Mouse (Mus musculus) heart, embryonic 15.5 days (tissue): ENCODE results near the gene Hectd1. TPM values are rescaled to one million over a fixed set of nuclear protein-coding genes. Genes with fewer than 3 reads are reported as not detected.
A peak's percentile ranks its signal among the peaks of the same experiment; 100 is the strongest.

Source experiments
- ATAC-seq: fragments of 200-750 bp; cut with Nextera tagmentation; replicated peaks from 2 replicates; pipeline ENCODE4 v1.8.0; 2017; ENCODE audit warnings: low read depth, moderate TSS enrichment; ENCODE audit not compliant: insufficient number of reproducible peaks, insufficient read depth, low FRiP score
- H3K27ac ChIP-seq: fragments of 300-500 bp; sonication (generic); 2 replicates; pipeline ENCODE4 v1.5.1; 2015; ENCODE audit warnings: mild to moderate bottlenecking, inconsistent platforms
- H3K27me3 ChIP-seq: fragments of 300-500 bp; sonication (generic); 2 replicates; pipeline ENCODE4 v1.6.1; 2015; ENCODE audit warnings: inconsistent platforms
- H3K36me3 ChIP-seq: fragments of 300-500 bp; sonication (generic); 2 replicates; pipeline ENCODE4 v1.6.1; 2015; ENCODE audit warnings: mild to moderate bottlenecking, inconsistent platforms
- H3K4me1 ChIP-seq: fragments of 300-500 bp; sonication (generic); replicated peaks from 2 replicates; pipeline ENCODE4 v1.6.1; 2015; ENCODE audit warnings: inconsistent platforms
- H3K4me2 ChIP-seq: fragments of 300-500 bp; sonication (generic); 2 replicates; pipeline ENCODE4 v1.6.1; 2015; ENCODE audit warnings: inconsistent platforms, mild to moderate bottlenecking, moderate library complexity
- H3K4me3 ChIP-seq: fragments of 300-500 bp; sonication (generic); 2 replicates; pipeline ENCODE4 v1.5.1; 2015; ENCODE audit warnings: mild to moderate bottlenecking, inconsistent platforms
- H3K9ac ChIP-seq: fragments of 300-500 bp; sonication (generic); 2 replicates; pipeline ENCODE4 v1.6.1; 2015; ENCODE audit warnings: mild to moderate bottlenecking, inconsistent platforms
- H3K9me3 ChIP-seq: fragments of 300-500 bp; sonication (generic); replicated peaks from 2 replicates; pipeline ENCODE4 v1.6.1; 2016; ENCODE audit warnings: inconsistent platforms
- WGBS: fragments of 180-500 bp; shearing (Covaris S2); methylation state at CpG from one replicate; pipeline ENCODE4 v1.1.7; 2015; ENCODE audit warnings: mixed read lengths; 5-methylcytosine and 5-hydroxymethylcytosine counted together
- polyA plus RNA-seq: library from polyadenylated mRNA; unstranded; fragments of >200 nt; fragmentation: Nextera tagmentation; extraction: Ambion mirVana; gene quantifications from 2 replicates; pipeline ENCODE4 v1.2.1, GENCODE M21; 2015

Gene Hectd1
- polyA plus RNA-seq, 1 experiment from 2014 or later = 30.8 TPM

GRCm38 (mm10) chr12:51756599-51756961, 72.8 kb downstream of the Hectd1 start:
- no peak for ATAC-seq
- Histone ChIP-seq H3K4me2 (no peak overlapping the region), H3K9me3 (no peaks in the 10 kb centered on the region), H3K27me3 (no peaks in the 10 kb centered on the region), H3K4me1 (no peaks in the 10 kb centered on the region), H3K4me3 (no peak overlapping the region), H3K9ac (no peak overlapping the region), H3K36me3 (peaks cover 74% of the 10 kb centered on the region), H3K27ac (no peak overlapping the region)

- Histone ChIP-seq H3K36me3 (peaks cover 75% of the 10 kb centered on the region), H3K4me2 (no peak overlapping the region), H3K27me3 (no peaks in the 10 kb centered on the region), H3K9ac (no peak overlapping the region), H3K27ac (no peak overlapping the region), H3K4me1 (no peaks in the 10 kb centered on the region), H3K9me3 (no peaks in the 10 kb centered on the region), H3K4me3 (no peak overlapping the region)
- no peak for ATAC-seq
- 93% methylated on average over 12 of the region's 12 CpGs for WGBS
These were observed 73.3 kb downstream of the Hectd1 start for GRCm38 (mm10) chr12:51755938-51756598.

GRCm38 (mm10) chr12:51747348-51747747, 82.0 kb downstream of the Hectd1 start:
- Histone ChIP-seq H3K9me3 (no peaks in the 10 kb centered on the region), H3K4me3 (no peak overlapping the region), H3K4me2 (no peak overlapping the region), H3K4me1 (no peaks in the 10 kb centered on the region), H3K9ac (no peak overlapping the region), H3K27me3 (no peaks in the 10 kb centered on the region), H3K27ac (no peak overlapping the region), H3K36me3 (peaks cover 81% of the 10 kb centered on the region)
- ATAC-seq = no peak
- 84% methylated on average over 2 of the region's 2 CpGs for WGBS

GRCm38 (mm10) chr12:51744957-51745356, 84.4 kb downstream of the Hectd1 start:
- H3K27ac ChIP-seq = no peak overlapping the region
- no peak overlapping the region for H3K4me2 ChIP-seq
- H3K36me3 ChIP-seq = peaks cover 72% of the 10 kb centered on the region
- ATAC-seq = no peak
- no peaks in the 10 kb centered on the region for H3K9me3 ChIP-seq
- no peaks in the 10 kb centered on the region for H3K27me3 ChIP-seq
- H3K4me1 ChIP-seq = no peaks in the 10 kb centered on the region
- 57% methylated on average over 6 of the region's 6 CpGs for WGBS
- H3K9ac ChIP-seq = no peak overlapping the region
- no peak overlapping the region for H3K4me3 ChIP-seq

GRCm38 (mm10) chr12:51741690-51742089, 87.6 kb downstream of the Hectd1 start:
- Histone ChIP-seq H3K4me2 (no peak overlapping the region), H3K4me3 (no peak overlapping the region), H3K9me3 (no peaks in the 10 kb centered on the region), H3K36me3 (peaks cover 46% of the 10 kb centered on the region), H3K9ac (no peak overlapping the region), H3K4me1 (peaks cover 8% of the 10 kb centered on the region), H3K27ac (no peak overlapping the region), H3K27me3 (no peaks in the 10 kb centered on the region)
- no peak for ATAC-seq
- 83% methylated on average over 6 of the region's 6 CpGs for WGBS

GRCm38 (mm10) chr12:51736807-51737206, 92.5 kb downstream of the Hectd1 start:
- H3K9ac ChIP-seq = no peak overlapping the region
- no peak overlapping the region for H3K4me3 ChIP-seq
- H3K27me3 ChIP-seq = no peaks in the 10 kb centered on the region
- no peak for ATAC-seq
- peaks cover 34% of the 10 kb centered on the region for H3K4me1 ChIP-seq
- H3K9me3 ChIP-seq = no peaks in the 10 kb centered on the region
- H3K36me3 ChIP-seq = peaks cover 6% of the 10 kb centered on the region; the same call in 1 of the 2 replicates
- 87% methylated on average over 1 of the region's 1 CpGs for WGBS
- peak overlapping the region; percentile 65 for H3K27ac ChIP-seq
- H3K4me2 ChIP-seq = no peak overlapping the region

- H3K27me3 ChIP-seq = no peaks in the 10 kb centered on the region
- H3K4me2 ChIP-seq = no peak overlapping the region
- no peaks in the 10 kb centered on the region for H3K9me3 ChIP-seq
- H3K36me3 ChIP-seq = 0 out of 2 replicates have a peak, but pooled peaks cover 3% of the 10 kb centered on the region
- no peak overlapping the region for H3K4me3 ChIP-seq
- 44% methylated on average over 3 of the region's 3 CpGs for WGBS
- no peak for ATAC-seq
- peak overlapping the region; percentile 65 for H3K27ac ChIP-seq
- H3K4me1 ChIP-seq = peaks cover 34% of the 10 kb centered on the region
- no peak overlapping the region for H3K9ac ChIP-seq
These were observed 93.0 kb downstream of the Hectd1 start for GRCm38 (mm10) chr12:51736381-51736780.

- H3K4me3 ChIP-seq = no peak overlapping the region
- peaks cover 34% of the 10 kb centered on the region for H3K4me1 ChIP-seq
- no peak overlapping the region for H3K4me2 ChIP-seq
- no peak overlapping the region for H3K9ac ChIP-seq
- no peaks in the 10 kb centered on the region for H3K36me3 ChIP-seq
- H3K27me3 ChIP-seq = no peaks in the 10 kb centered on the region
- peak overlapping the region; percentile 65 for H3K27ac ChIP-seq
- no peaks in the 10 kb centered on the region for H3K9me3 ChIP-seq
- 29% methylated on average over 7 of the region's 7 CpGs for WGBS
- ATAC-seq = peak; percentile 76; the same call in 1 of the 2 replicates
These were observed 93.5 kb downstream of the Hectd1 start for GRCm38 (mm10) chr12:51735840-51736271.

- no peaks in the 10 kb centered on the region for H3K36me3 ChIP-seq
- 52% methylated on average over 14 of the region's 14 CpGs for WGBS
- H3K27me3 ChIP-seq = no peaks in the 10 kb centered on the region
- H3K4me1 ChIP-seq = peaks cover 34% of the 10 kb centered on the region
- H3K9ac ChIP-seq = no peak overlapping the region
- peak; percentile 37; the same call in 1 of the 2 replicates for ATAC-seq
- H3K9me3 ChIP-seq = no peaks in the 10 kb centered on the region
- no peak overlapping the region for H3K4me2 ChIP-seq
- H3K27ac ChIP-seq = peak overlapping the region; percentile 65
- H3K4me3 ChIP-seq = no peak overlapping the region
These were observed 94.6 kb downstream of the Hectd1 start for GRCm38 (mm10) chr12:51734605-51735211.

- H3K4me1 ChIP-seq = peaks cover 22% of the 10 kb centered on the region
- H3K36me3 ChIP-seq = no peaks in the 10 kb centered on the region; the same call in 1 of the 2 replicates
- H3K27ac ChIP-seq = peak overlapping the region; percentile 92
- no peak for ATAC-seq
- no peak overlapping the region for H3K4me3 ChIP-seq
- H3K4me2 ChIP-seq = no peak overlapping the region
- H3K9me3 ChIP-seq = no peaks in the 10 kb centered on the region
- H3K27me3 ChIP-seq = no peaks in the 10 kb centered on the region
- 96% methylated on average over 9 of the region's 9 CpGs for WGBS
- H3K9ac ChIP-seq = no peak overlapping the region
These were observed 99.5 kb downstream of the Hectd1 start for GRCm38 (mm10) chr12:51729827-51730226.

GRCm38 (mm10) chr12:51729058-51729457, 100.3 kb downstream of the Hectd1 start:
- peak overlapping the region; percentile 92 for H3K27ac ChIP-seq
- peaks cover 16% of the 10 kb centered on the region for H3K4me1 ChIP-seq
- H3K4me2 ChIP-seq = peak overlapping the region; percentile 40
- 0 out of 2 replicates have a peak overlapping the region, but pooled peaks have one; percentile 14 for H3K9ac ChIP-seq
- no peak overlapping the region for H3K4me3 ChIP-seq
- WGBS = 16% methylated on average over 11 of the region's 11 CpGs
- peaks cover 1% of the 10 kb centered on the region; the same call in 1 of the 2 replicates for H3K36me3 ChIP-seq
- H3K27me3 ChIP-seq = no peaks in the 10 kb centered on the region
- no peaks in the 10 kb centered on the region for H3K9me3 ChIP-seq
- peak; percentile 66; the same call in 1 of the 2 replicates for ATAC-seq

- H3K9ac ChIP-seq = no peak overlapping the region
- H3K27ac ChIP-seq = no peak overlapping the region
- H3K9me3 ChIP-seq = no peaks in the 10 kb centered on the region
- no peaks in the 10 kb centered on the region for H3K27me3 ChIP-seq
- WGBS = 86% methylated on average over 8 of the region's 8 CpGs
- H3K4me3 ChIP-seq = no peak overlapping the region
- no peaks in the 10 kb centered on the region for H3K4me1 ChIP-seq
- ATAC-seq = no peak
- H3K36me3 ChIP-seq = peaks cover 13% of the 10 kb centered on the region; the same call in 1 of the 2 replicates
- no peak overlapping the region for H3K4me2 ChIP-seq
These were observed 107.5 kb downstream of the Hectd1 start for GRCm38 (mm10) chr12:51721836-51722235.
